Mouse (Mus musculus) B cell, adult 2 months (primary cell): Measurements from ENCODE around the gene Ogn.

Source experiments
- DNase-seq, 2 experiments: peaks; one replicate each; pipeline ENCODE4 v3.0.0; 2022

Gene Ogn

GRCm38 (mm10) chr13:49646019-49646418, 38.2 kb downstream of the Ogn start:
- DNase-seq: no peak

GRCm38 (mm10) chr13:49651136-49651535, 43.3 kb downstream of the Ogn start:
- no peak for DNase-seq

GRCm38 (mm10) chr13:49651781-49652351, 44.0 kb downstream of the Ogn start:
- DNase-seq: no peak

GRCm38 (mm10) chr13:49652481-49653179, 44.8 kb downstream of the Ogn start, which contains the start of the genes Cenpp and Nol8:
Gene Cenpp, minus strand, starts transcription at chr13:49652785.
Gene Nol8, plus strand, starts transcription at chr13:49653078.
- peak; percentile 99 for DNase-seq

- no peak for DNase-seq
These were observed 45.3 kb downstream of the Ogn start for GRCm38 (mm10) chr13:49653180-49653541.
